Mouse (Mus musculus): ENCODE measurements around the gene Smc5.

GRCm38 (mm10) chr19:23297191-23297590 lies 23.5 kb upstream of the Smc5 start:
- TF ChIP-seq POLR2A (IDR thresholded peaks at IDR 0.05; ENCODE audit: extremely low read depth, insufficient read depth, low read length): no peak
- no peak for TF ChIP-seq CTCF (IDR thresholded peaks at IDR 0.05; ENCODE audit: low read depth, low read length)

Data from liver, adult 2 months (tissue).